Mouse (Mus musculus): ENCODE data around the gene Ankle1. TPM values are rescaled to one million over a fixed set of nuclear protein-coding genes. Genes with fewer than 3 reads are reported as not detected.

Gene Ankle1
- polyA plus RNA-seq, 1 experiment from 2014 or later, result 26.4 TPM

- ATAC-seq (ENCODE audit: low FRiP score), result peak; percentile 1; the same call in 1 of the 2 replicates
- WGBS, result 3% methylated on average over 67 of the region's 74 CpGs
- Histone ChIP-seq H3K9ac (peak overlapping the region; percentile 62), H3K4me1 (peaks cover 53% of the 10 kb centered on the region), H3K4me2 (replicated peaks) (peak overlapping the region; percentile 61), H3K9me3 (replicated peaks) (no peaks in the 10 kb centered on the region), H3K36me3 (peaks cover 26% of the 10 kb centered on the region; the same call in 1 of the 2 replicates), H3K4me3 (peak overlapping the region; percentile 32), H3K27ac (peak overlapping the region; percentile 79), H3K27me3 (no peaks in the 10 kb centered on the region)
Measured at GRCm38 (mm10) chr8:71375581-71376422, 30.0 kb upstream of the Ankle1 start.

GRCm38 (mm10) chr8:71376423-71377030, 29.3 kb upstream of the Ankle1 start:
- no peaks in the 10 kb centered on the region for H3K9me3 ChIP-seq (replicated peaks)
- H3K4me2 ChIP-seq (replicated peaks), result peak overlapping the region; percentile 61
- H3K4me3 ChIP-seq, result peak overlapping the region; percentile 32
- H3K27ac ChIP-seq, result peak overlapping the region; percentile 79
- 36% methylated on average over 8 of the region's 8 CpGs for WGBS
- peaks cover 53% of the 10 kb centered on the region for H3K4me1 ChIP-seq
- no peaks in the 10 kb centered on the region for H3K27me3 ChIP-seq
- H3K36me3 ChIP-seq, result peaks cover 26% of the 10 kb centered on the region; the same call in 1 of the 2 replicates
- no peak for ATAC-seq (ENCODE audit: low FRiP score)
- peak overlapping the region; percentile 62 for H3K9ac ChIP-seq

GRCm38 (mm10) chr8:71379008-71379407, 26.8 kb upstream of the Ankle1 start:
- no peaks in the 10 kb centered on the region for H3K9me3 ChIP-seq (replicated peaks)
- peaks cover 58% of the 10 kb centered on the region for H3K4me1 ChIP-seq
- H3K36me3 ChIP-seq, result peaks cover 16% of the 10 kb centered on the region; the same call in 1 of the 2 replicates
- H3K4me3 ChIP-seq, result peak overlapping the region; percentile 63
- WGBS, result 28% methylated on average over 4 of the region's 4 CpGs
- no peak for ATAC-seq (ENCODE audit: low FRiP score)
- H3K4me2 ChIP-seq (replicated peaks), result peak overlapping the region; percentile 96
- H3K9ac ChIP-seq, result peak overlapping the region; percentile 78
- H3K27me3 ChIP-seq, result no peaks in the 10 kb centered on the region
- H3K27ac ChIP-seq, result peak overlapping the region; percentile 65

- ATAC-seq (ENCODE audit: low FRiP score), result no peak
- H3K36me3 ChIP-seq, result 0 out of 2 replicates have a peak, but pooled peaks cover 12% of the 10 kb centered on the region
- WGBS, result 36% methylated on average over 3 of the region's 3 CpGs
- peak overlapping the region; percentile 78 for H3K9ac ChIP-seq
- peak overlapping the region; percentile 96 for H3K4me2 ChIP-seq (replicated peaks)
- H3K27ac ChIP-seq, result 0 out of 2 replicates have a peak overlapping the region, but pooled peaks have one; percentile 65
- H3K4me3 ChIP-seq, result peak overlapping the region; percentile 63
- H3K27me3 ChIP-seq, result no peaks in the 10 kb centered on the region
- H3K4me1 ChIP-seq, result peaks cover 55% of the 10 kb centered on the region
- no peaks in the 10 kb centered on the region for H3K9me3 ChIP-seq (replicated peaks)
Measured at GRCm38 (mm10) chr8:71379512-71380075, 26.2 kb upstream of the Ankle1 start.

GRCm38 (mm10) chr8:71380178-71381171, 25.3 kb upstream of the Ankle1 start:
- WGBS, result under 1% methylated on average over 72 of the region's 72 CpGs
- Histone ChIP-seq H3K27ac (peak overlapping the region; percentile 95; the same call in 1 of the 2 replicates), H3K9me3 (replicated peaks) (no peaks in the 10 kb centered on the region), H3K4me2 (replicated peaks) (peak overlapping the region; percentile 96), H3K9ac (peak overlapping the region; percentile 78), H3K4me3 (peak overlapping the region; percentile 63), H3K27me3 (no peaks in the 10 kb centered on the region), H3K36me3 (0 out of 2 replicates have a peak, but pooled peaks cover 8% of the 10 kb centered on the region), H3K4me1 (peaks cover 49% of the 10 kb centered on the region)
- ATAC-seq (ENCODE audit: low FRiP score), result no peak

- peak within 1 kb of the TSS; percentile 95 for H3K27ac ChIP-seq
- peak within 1 kb of the TSS; percentile 96 for H3K4me2 ChIP-seq (replicated peaks)
- WGBS, result under 1% methylated on average over 75 of the region's 89 CpGs
- H3K4me1 ChIP-seq, result peaks cover 39% of the 10 kb centered on the region
- H3K27me3 ChIP-seq, result no peaks in the 10 kb centered on the region
- peak within 1 kb of the TSS; percentile 78 for H3K9ac ChIP-seq
- peak within 1 kb of the TSS; percentile 63 for H3K4me3 ChIP-seq
- no peaks in the 10 kb centered on the region for H3K9me3 ChIP-seq (replicated peaks)
- H3K36me3 ChIP-seq, result 0 out of 2 replicates have a peak, but pooled peaks cover 8% of the 10 kb centered on the region
- peak; percentile 51 for ATAC-seq (ENCODE audit: low FRiP score)
Measured at GRCm38 (mm10) chr8:71381421-71381970, 24.3 kb upstream of the Ankle1 start, which contains the start of gene Nr2f6. Gene Nr2f6 (minus strand): TSS chr8:71381960.

GRCm38 (mm10) chr8:71381971-71382961, 23.5 kb upstream of the Ankle1 start:
- Histone ChIP-seq H3K9me3 (replicated peaks) (no peaks in the 10 kb centered on the region), H3K4me2 (replicated peaks) (peak overlapping the region; percentile 96), H3K4me3 (peak overlapping the region; percentile 63), H3K27me3 (no peaks in the 10 kb centered on the region), H3K27ac (peak overlapping the region; percentile 95), H3K36me3 (0 out of 2 replicates have a peak, but pooled peaks cover 8% of the 10 kb centered on the region), H3K4me1 (peaks cover 32% of the 10 kb centered on the region), H3K9ac (peak overlapping the region; percentile 78)
- peak; percentile 87 for ATAC-seq (ENCODE audit: low FRiP score)
- under 1% methylated on average over 41 of the region's 80 CpGs for WGBS

GRCm38 (mm10) chr8:71383396-71383795, 22.4 kb upstream of the Ankle1 start:
- H3K4me2 ChIP-seq (replicated peaks), result no peak overlapping the region
- H3K27ac ChIP-seq, result peak overlapping the region; percentile 95; the same call in 1 of the 2 replicates
- no peak overlapping the region for H3K4me3 ChIP-seq
- H3K4me1 ChIP-seq, result peaks cover 28% of the 10 kb centered on the region
- ATAC-seq (ENCODE audit: low FRiP score), result no peak
- WGBS, result 4% methylated on average over 12 of the region's 12 CpGs
- H3K9ac ChIP-seq, result no peak overlapping the region
- H3K9me3 ChIP-seq (replicated peaks), result no peaks in the 10 kb centered on the region
- H3K36me3 ChIP-seq, result no peaks in the 10 kb centered on the region
- no peaks in the 10 kb centered on the region for H3K27me3 ChIP-seq

GRCm38 (mm10) chr8:71383860-71384259, 21.9 kb upstream of the Ankle1 start:
- no peaks in the 10 kb centered on the region for H3K36me3 ChIP-seq
- H3K4me1 ChIP-seq, result peaks cover 25% of the 10 kb centered on the region
- H3K9ac ChIP-seq, result no peak overlapping the region
- H3K27ac ChIP-seq, result no peak overlapping the region
- H3K27me3 ChIP-seq, result no peaks in the 10 kb centered on the region
- no peak overlapping the region for H3K4me3 ChIP-seq
- no peaks in the 10 kb centered on the region for H3K9me3 ChIP-seq (replicated peaks)
- 50% methylated on average over 3 of the region's 3 CpGs for WGBS
- ATAC-seq (ENCODE audit: low FRiP score), result no peak
- H3K4me2 ChIP-seq (replicated peaks), result no peak overlapping the region

- no peak overlapping the region for H3K9ac ChIP-seq
- no peak overlapping the region for H3K27ac ChIP-seq
- H3K9me3 ChIP-seq (replicated peaks), result no peaks in the 10 kb centered on the region
- H3K4me2 ChIP-seq (replicated peaks), result no peak overlapping the region
- H3K27me3 ChIP-seq, result no peaks in the 10 kb centered on the region
- ATAC-seq (ENCODE audit: low FRiP score), result no peak
- H3K4me1 ChIP-seq, result peaks cover 10% of the 10 kb centered on the region
- no peaks in the 10 kb centered on the region for H3K36me3 ChIP-seq
- H3K4me3 ChIP-seq, result no peak overlapping the region
- 79% methylated on average over 12 of the region's 12 CpGs for WGBS
Measured at GRCm38 (mm10) chr8:71385212-71385835, 20.5 kb upstream of the Ankle1 start.
